Mouse (Mus musculus) kidney, postnatal 25 days (tissue): ENCODE data around the gene Morn3.

Experiments
- DNase-seq, 2 experiments: peaks; one replicate each; pipeline ENCODE4 v3.0.0; 2021; ENCODE audit warnings: mixed read lengths in 2 of 2

Morn3 gene

GRCm38 (mm10) chr5:123021438-123021837, 25.4 kb downstream of the Morn3 start:
- DNase-seq = no peak

GRCm38 (mm10) chr5:123020426-123020825, 26.4 kb downstream of the Morn3 start:
- DNase-seq = no peak

GRCm38 (mm10) chr5:123019336-123020016, 27.3 kb downstream of the Morn3 start:
- DNase-seq = no peak

GRCm38 (mm10) chr5:123017504-123017903, 29.3 kb downstream of the Morn3 start:
- peak; percentile 42 to 58 for DNase-seq

- DNase-seq = no peak
Observed at GRCm38 (mm10) chr5:123015915-123016314, 30.9 kb downstream of the Morn3 start.

GRCm38 (mm10) chr5:123014753-123015701, 31.8 kb downstream of the Morn3 start, which contains the start of gene Orai1:
Gene Orai1 (plus strand): TSS chr5:123015074.
- peak; percentile 98 to 99 for DNase-seq

GRCm38 (mm10) chr5:123013599-123014315, 33.1 kb downstream of the Morn3 start:
- DNase-seq = peak; percentile 75 to 76

GRCm38 (mm10) chr5:123011705-123012104, 35.1 kb downstream of the Morn3 start:
- DNase-seq = no peak

- no peak for DNase-seq
Observed at GRCm38 (mm10) chr5:123010806-123011205, 36.0 kb downstream of the Morn3 start.

- DNase-seq = no peak
Observed at GRCm38 (mm10) chr5:123009873-123010272, 36.9 kb downstream of the Morn3 start.

GRCm38 (mm10) chr5:123008877-123009493, 37.8 kb downstream of the Morn3 start:
- no peak for DNase-seq

GRCm38 (mm10) chr5:123005716-123006592, 40.9 kb downstream of the Morn3 start:
- DNase-seq = no peak

- DNase-seq = no peak
Observed at GRCm38 (mm10) chr5:123000901-123001300, 45.9 kb downstream of the Morn3 start.

GRCm38 (mm10) chr5:122997205-122998204, 49.3 kb downstream of the Morn3 start:
- DNase-seq = no peak

- no peak for DNase-seq
Observed at GRCm38 (mm10) chr5:122994910-122995309, 51.9 kb downstream of the Morn3 start.

- peak; percentile 96 for DNase-seq
Observed at GRCm38 (mm10) chr5:122994303-122994846, 52.4 kb downstream of the Morn3 start.

GRCm38 (mm10) chr5:122993811-122994210, 53.0 kb downstream of the Morn3 start:
- no peak for DNase-seq

- no peak for DNase-seq
Observed at GRCm38 (mm10) chr5:122991350-122992004, 55.3 kb downstream of the Morn3 start.

- no peak for DNase-seq
Observed at GRCm38 (mm10) chr5:122990411-122991160, 56.2 kb downstream of the Morn3 start.
